Mouse (Mus musculus): ENCODE measurements around the gene Basp1.
"Not testable (repeated sequence)": the region's sequence is repeated elsewhere in the genome, so short reads cannot be mapped to it uniquely, and the experiment has no call there.

The Basp1 gene

DNA sequence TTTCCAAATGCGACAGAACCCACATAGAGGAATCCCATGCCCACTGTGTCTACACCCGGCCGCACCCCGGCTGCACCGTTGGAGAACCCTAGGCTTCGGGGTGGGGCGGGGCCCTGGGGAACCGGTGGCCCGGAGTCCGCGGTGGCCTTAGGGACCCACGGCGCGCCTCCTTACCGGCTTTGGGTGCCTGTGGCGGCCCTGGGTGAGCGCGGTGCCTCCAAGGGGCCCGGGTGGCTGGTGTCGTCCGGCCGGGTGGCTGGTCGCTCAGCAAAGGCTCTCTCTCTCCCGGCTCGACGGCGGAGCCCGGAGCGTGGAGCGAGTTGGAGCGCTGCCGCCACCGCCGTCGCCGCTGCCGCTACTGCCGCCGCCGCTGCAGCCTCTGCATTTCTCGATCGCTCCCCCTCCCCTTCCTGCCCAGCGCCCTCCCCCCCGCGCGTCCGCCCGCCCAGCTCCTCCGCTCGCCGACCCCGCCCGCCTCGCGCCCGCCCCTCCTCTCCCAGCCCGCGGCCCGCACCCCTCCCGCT is at the start of gene Basp1:
Gene Basp1, minus strand, starts transcription at position 387 of the 524 bp plus-strand sequence.
- no peak for DNase-seq

DNA sequence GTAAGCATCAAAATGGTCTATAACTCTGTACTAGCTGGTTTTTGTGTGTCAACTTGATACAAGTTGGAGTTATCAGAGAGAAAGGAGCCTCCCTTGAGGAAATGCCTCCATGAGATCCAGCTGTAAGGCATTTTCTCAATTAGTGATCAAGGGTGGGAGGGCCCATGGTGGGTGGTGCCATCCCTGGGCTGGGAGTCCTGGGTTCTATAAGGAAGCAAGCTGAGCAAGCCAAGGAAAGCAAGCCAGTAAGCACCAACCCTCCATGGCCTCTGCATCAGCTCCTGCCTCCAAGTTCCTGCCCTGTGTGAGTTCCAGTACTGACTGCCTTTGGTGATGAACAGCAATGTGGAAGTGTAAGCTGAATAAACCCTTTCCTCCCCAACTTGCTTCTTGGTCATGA is 49.5 kb upstream of the Basp1 start:
- DNase-seq, result not testable (repeated sequence)

DNA sequence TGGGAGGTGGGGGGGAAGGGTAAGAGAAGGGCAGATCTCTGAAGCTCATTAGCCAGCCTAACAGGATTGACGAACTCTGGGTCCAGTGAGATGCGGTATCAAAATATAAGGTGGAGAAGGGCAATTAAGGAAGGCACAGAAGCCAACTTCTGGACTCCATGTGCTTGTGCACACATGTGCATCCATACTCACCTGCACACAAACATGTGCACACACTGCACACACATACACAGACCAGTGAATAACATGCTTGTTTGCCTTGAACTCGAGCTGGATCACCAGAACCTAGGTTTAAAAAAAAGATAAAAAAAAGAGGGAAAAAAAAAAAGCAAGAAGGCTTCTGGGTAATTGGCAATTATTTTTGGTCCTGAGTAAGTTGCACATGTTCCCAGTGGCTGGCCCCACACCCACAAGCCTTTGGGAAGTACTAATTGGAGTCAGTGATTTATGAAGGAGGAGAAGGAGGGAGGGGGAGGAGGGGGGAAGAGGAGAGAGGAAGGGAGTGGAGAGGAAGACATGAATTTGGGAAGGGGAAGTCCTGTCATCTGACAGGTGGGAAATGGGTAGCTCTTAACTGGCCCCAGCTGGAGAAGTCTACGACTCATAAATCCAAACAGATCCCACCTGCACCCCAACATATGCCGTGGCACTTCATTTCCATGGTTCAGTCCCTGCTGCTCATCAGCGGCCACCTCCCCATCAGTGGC is 48.6 kb upstream of the Basp1 start:
- no peak for DNase-seq

DNA sequence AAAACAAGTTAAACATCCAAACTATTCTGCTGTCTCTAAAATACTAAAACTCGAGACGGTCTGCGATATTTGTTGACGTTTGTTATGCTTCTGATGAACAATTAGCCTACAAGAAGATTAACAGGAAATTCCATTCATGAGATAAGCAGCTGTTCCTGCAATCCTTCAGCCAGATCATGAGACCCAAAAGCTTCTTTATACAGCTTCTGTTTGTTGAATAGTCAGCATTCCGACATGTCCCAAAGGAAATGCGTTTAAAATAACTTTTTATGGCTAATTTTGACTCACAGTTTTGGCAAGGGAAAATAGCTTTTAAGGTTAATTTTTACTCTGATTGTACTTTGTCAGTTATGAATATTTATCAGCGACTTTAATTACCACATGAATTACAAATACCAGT is 46.3 kb upstream of the Basp1 start:
- DNase-seq, result no peak

DNA sequence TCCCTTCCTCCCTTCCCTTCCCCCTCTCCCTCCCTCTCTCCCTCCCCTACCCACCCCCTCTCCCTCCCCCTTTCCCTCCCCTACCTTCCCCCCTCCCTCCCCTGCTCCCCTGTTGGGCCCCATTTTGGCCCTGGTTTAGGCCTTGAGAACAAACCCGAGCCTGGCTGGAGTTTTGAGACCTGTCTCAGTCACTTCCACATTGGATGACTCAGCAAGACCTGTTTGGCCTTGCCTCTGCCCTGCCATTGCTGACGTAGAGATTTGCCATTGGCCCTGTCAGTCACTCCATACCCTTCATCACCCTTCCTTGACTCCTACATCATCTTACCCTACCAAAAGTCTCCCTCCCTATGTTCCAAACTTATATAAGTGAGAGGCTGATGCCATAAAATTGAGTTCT is 43.9 kb upstream of the Basp1 start:
- DNase-seq, result no peak

DNA sequence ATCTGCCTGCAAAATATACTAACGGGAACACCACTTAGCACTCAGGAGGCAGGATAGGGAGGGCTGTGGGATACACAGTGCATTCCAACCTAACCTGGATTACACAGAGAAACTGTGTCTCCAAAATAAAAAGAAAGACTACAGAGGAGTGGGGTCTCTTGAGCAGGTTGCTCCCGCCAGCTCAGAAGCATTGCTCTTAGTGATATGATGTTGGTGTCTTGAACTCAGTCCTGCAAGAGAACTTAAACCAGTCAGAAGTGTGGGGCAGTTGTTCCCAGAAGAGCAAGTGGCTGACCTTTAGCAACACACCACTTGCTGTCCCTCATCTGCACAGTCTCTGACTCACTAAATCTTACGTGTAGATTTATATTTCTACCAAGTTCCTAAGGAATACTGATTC is 40.0 kb upstream of the Basp1 start:
- DNase-seq, result no peak

DNA sequence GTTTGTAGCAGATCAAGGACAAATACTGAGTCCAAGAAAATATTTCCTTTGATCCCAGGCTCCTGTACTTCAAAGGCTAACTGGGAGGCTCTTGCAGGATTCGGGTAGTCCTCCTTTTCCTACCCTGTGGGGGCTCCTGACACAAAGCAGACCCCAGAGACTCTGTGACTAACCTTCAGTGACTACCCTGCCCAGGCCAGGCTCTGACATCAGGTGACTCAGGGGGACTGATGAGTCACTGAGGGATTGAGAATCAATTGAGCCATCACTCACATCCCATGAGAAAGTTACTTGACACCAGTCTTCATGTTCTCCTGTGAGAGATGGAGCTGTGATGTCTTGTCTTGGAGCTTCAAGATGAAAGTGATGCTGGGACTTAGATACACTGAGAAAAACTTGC is 35.8 kb upstream of the Basp1 start:
- no peak for DNase-seq

DNA sequence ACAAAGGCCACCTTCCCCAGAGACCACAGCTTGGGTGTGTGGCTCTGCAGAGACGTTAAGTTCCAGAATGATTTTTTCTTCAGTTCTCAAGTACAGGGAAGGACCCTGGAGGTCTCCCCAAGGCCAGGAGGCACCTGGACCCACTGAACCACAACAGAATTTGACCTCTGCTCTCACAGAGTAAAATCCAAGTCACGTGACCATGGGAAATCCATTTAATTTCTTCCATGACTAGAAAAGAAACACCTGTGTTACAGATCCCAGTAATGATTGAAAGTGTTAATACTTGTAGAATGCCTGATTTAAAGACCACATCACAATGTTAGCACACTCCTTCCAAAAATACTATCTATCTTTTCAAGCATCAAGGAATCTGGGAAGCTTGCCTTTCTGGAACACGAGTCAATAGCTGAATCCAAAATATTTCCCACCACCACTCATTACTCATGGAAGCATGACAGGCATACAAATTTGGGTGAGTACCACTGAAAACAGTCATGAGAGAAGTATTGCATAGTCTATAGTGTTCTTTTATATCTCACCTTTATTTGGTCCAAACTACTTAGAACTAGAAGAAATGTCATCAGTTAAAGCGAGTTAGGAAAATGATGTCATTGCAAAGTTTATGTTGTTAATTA is 35.3 kb upstream of the Basp1 start:
- no peak for DNase-seq

DNA sequence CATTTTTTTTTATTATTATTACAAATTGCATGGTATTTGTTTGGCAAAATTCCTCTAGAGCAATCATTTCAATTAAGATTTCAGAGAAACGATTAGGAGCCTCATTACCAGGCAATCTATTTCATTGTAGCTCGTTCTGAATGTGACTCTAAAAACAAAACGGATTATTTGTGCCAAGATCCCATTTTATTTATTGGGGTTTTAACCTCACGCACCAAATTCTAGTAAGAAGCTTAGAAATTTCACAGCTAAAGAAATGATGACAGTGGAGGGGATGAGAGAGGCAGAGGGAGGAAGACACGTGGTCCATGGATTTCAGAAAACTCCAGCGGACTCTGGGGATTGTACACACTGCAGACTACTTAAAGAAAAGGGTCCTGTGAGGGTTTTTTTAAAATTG is 33.6 kb upstream of the Basp1 start:
- DNase-seq, result no peak

DNA sequence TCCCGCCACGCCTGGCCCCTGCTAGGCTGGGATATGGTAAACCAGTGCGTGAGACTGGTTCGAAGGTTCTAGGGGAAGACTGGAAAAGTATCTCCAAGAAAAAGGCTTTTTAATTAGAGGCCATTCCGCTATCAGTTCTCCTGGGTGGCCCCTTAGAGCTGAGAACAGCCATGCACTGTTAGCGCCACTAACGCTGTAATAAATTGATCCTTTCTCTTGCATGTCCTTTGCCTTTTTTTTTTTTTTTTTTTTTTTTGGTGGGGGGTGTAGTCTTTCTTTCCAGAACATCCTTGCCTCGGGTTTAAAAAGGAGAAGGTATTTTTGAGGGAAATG is 32.6 kb upstream of the Basp1 start:
- no peak for DNase-seq

DNA sequence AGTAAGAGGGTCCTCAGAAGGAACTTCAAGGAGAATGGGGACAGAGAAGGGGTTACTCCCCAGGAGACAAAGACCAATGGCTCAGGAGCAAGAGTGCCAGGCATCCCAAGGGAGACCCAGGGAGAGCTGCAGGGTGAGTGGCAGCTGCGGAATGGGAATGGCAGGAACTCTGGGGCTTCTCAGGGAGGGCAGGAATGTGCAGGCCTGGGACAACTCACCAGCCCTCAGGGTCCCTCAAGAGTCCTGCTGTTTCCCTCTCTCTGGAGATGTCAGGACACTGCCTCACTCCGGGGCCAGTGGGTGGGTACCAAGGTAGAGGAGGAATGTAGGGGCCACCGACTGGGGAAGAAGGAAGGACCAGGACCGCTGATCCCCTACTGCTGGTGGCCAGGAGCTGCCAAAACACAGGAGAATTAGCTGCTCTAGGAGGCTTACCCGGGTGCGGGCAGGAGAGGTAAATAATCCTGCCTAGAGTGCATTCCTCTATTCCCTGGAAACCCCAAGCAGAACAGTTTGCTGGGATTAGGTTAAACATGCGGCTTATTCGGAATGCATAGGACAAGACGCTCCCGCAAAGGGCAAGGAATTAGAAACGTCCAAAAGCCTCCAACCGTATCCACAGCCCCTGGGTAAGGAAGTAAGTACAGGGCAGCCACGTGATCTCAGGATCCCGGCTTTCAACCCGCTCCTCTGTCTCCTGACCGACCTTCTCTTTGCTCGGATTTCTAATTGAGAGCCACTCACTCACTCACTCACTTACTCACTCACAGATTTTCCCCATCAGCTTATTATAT is 32.0 kb upstream of the Basp1 start:
- no peak for DNase-seq

DNA sequence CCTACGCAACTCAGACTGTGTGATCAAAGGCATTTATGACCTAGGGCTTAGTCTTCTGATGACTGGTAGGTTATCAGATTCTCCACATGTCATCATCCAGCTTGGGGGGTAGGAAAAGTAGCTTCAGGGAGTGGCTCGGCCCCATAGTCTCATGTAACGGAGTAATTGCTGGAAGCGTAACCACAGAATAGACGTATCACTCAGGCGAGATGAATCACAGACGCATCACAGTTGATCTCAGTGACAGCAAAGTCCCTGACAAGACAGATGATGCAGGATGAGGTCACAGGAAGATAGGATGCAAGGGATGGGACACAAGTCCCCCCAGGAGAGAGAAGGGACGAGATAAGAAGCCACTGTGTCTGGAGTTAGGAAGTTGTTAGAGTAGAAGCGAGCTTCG is 30.6 kb upstream of the Basp1 start:
- no peak for DNase-seq

DNA sequence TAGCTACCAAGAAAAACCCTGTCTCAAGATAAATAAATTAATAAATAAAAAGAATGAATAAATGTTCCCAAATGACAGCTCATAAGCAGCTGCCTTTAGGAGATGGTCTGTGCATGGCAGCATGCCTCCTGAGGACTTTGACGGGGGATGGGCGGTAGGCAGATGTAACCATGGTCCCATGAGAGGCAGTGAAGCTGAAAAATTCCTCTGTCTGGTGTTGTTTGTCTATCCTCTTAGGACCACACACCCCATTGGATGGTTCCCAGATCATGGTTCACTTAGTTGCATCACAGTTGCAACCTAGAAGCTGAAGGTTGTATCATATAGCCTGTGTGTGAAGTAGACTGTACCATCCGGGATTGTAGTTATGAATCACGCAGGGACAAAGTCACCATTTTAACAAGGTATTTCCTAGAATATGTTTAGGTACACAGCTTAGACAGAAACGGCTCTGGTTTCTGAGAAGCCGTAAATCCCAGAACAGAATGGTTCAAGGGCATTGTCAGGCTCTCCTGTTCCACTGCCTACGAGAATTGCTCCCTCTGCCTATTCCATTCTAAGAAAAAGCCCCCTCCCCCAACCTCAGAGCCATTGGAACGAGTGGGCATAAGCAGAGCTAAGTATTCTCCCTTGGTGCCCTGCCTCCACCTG is 29.7 kb upstream of the Basp1 start:
- no peak for DNase-seq

DNA sequence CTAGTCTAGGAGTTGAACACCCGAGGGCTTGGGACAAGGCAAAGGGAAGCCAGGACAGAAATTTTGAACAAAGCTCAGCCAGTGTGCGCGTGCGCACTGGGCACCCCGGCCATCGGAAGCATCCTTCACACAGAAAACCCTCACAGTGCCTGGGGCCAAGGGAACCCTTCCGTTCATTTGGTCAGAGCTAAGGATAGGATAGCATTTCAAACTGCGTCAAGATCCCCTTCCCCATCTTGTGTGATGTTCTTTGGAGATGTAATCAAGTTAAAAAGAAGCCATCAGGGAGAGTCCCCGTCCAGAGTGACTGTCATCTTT is 28.3 kb upstream of the Basp1 start:
- no peak for DNase-seq

DNA sequence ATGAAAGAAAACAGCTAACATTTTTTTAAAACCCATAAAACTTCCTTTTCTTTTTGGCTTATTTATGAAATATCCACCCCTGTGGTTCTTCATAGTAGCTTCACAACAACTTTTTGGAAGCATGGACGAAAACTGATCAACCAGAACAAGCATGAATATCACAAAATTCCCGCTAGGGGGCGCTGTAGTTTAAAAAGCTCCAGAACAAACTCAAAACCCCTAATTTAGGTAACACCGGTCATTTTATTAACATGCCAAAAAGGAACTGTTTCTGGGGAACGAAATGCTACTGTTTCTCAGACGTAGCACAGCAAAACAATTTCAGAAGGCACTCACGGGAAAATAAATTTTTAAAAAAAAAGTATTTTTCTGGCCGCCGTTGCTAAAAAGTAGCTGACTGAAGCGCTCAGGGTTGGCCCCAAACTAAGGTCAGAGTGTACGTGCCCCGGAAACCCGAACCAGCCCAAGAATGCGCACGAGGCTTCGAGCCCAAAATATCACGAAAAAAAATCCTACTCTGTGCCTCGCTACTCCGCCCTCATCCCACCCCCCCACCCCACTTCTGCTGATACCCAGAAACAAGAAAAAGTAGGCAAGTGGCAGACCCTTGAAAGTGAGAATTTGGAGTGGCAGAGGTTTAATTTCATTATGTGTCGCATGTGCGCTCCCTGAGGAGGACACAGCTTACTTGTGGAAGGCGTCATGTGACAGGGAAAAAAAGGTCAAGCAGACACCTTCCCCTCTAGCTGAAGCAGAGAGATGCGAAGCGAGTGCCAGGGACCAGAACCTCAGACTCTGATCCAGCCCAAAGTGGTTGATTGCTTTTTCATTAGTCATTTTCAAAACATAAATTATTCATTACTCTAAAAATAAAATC is 27.7 kb upstream of the Basp1 start:
- no peak for DNase-seq

DNA sequence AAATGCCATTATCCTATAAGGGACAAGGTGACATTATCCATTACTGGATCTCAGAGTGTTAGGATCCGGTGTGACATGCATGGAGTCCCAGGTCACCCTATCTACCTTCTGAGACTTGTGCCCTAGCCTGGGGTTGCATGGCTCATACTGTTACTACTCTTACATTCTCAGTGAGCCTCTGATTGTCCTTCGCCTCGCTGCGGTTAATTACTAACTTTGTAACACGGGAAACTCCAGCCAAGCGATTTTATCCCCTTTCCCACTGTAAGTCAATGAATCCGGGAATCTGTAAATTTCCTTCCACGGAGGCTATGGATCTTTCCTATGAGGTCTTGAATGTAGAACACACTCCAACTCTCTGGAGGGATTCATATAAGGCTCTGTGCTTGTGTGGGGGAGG is 26.8 kb upstream of the Basp1 start:
- DNase-seq, result no peak

DNA sequence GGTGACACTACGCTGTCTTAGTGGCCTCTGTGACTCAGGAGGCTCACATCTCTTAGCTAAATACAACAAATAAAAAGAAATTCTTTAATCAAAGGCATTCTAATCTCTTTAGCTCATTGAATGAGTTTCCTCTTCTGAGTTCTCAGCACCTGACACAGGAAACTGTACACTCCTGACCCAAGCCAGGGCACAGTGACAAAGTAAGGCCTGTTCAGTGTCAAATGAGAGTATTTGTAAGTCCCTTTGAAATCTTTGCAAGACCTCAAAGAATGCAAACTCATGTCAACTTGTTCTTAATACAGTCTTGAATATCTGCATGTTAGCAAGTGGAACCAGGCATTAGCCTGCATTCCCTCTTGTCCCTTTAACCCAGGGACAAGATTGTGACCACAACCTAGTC is 18.8 kb upstream of the Basp1 start:
- no peak for DNase-seq

DNA sequence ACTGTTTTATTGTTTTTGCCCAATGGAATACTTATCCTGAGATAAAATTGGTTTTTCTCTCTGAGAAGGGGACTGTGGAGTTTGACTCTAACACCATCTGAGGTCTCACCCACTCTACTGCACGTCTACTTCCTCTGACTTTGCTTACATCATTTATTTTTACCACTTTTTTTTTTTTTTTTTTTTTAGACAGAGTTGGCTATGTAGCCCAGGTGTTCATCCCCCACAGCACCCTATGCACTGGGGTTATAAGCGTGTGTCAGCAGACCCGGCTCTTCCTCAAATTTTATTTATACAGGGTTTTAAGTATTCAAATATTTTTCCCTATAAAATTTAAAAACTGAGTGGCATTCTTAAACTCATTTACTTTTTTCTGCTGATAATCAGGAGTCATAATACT is 16.6 kb upstream of the Basp1 start:
- DNase-seq, result no peak

DNA sequence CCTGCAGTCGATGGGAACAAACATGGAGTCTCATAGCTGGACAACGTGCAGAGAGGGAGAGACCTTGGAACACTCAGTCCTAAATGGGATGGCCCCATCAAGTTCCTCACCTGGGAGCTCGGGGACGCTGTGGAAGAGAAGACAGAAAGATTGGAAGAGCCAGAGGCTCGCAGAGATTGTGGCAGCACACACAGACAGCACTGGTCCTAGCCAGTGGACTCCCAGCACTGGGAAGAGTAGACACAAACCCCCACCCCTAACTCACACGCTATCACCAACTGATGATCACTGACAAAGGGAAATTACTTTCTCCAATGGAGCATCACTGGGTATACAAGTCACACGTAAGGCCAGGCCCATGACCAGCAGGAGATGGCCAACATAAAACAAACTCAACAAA is 15.4 kb upstream of the Basp1 start:
- no peak for DNase-seq

DNA sequence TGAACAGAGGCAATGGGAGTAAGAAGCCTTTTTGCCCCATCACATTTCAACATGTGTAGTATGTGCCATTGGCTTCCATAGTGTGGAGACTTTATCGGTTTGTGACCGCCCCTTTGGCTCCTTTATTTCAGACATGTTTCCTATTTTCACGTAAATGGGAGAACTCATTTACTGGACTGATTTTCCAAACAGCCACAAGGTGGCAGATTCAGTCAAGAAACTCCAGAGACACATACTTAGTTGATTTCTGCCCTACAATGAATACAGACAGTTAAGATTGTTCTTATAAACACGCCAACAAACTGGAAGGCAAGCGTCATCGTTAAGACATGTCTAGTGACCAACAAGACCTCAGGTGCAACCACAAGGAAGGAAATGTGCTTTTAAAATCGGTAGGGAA is 15.0 kb upstream of the Basp1 start:
- no peak for DNase-seq

DNA sequence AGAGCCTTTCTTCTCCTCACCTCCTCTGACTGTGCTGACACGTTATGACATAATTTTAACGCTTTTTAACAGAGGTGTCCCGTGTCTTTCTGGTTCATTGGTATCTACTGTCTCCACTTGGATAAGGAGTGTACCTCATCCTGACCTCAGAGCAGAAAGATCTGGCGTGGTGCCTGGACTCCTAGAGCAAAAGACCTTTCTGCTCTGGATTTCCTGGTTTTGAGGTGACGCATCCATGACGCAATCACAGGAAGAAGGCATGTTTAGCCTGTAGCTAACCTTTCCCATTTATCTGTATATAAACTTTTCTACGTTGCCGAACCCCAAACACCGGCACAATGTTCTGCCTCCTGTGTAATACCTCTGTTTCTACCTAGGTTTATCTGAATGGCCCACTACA is 6.7 kb upstream of the Basp1 start:
- DNase-seq, result no peak

DNA sequence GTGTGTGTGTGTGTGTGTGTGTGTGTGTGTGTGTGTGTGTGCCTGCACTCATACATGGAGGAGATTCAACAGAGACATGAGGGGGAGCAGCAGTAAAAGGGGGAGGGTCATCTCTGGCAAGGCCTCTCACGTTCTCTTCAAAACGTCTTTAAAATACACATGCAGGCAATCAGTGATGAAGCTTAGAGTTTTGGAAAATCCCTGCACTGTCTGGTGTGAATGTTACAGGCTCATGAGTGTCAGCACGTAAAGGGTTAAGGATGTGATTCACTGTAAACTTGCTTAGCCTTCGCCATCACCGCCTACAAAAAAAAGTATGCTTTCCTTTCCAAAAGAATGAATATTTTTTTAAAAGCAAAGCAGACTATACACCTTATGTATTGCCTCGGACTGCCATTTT is 2.8 kb upstream of the Basp1 start:
- no peak for DNase-seq

DNA sequence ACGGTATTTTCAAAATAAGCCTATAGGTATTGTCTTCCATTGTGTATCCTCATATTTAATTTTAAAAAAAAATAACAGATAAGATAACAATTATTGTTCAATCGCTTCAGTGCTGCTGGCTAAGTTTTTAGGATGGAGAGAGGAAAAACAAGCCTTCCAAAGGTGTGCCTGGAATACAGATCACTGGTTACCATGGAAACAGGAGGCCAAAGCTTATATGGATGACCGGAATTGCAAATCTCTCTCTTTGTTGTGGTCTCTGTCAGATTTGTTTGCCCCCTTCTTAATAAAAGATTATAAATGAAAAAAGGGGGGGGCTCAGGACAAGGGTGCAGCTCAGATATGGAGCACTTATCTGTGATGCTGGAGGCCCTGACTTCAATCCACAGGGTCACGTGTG is 2.4 kb upstream of the Basp1 start:
- DNase-seq, result no peak

Data from cerebellum, adult 11-12 months (tissue).